Mouse (Mus musculus) ovary, adult 18-20 months (tissue): ENCODE measurements around the gene Lmf2.

Experiments
- DNase-seq: peaks from one replicate; pipeline ENCODE4 v3.0.0; 2022; ENCODE audit warnings: low spot score, mixed read lengths

Lmf2 gene

DNA sequence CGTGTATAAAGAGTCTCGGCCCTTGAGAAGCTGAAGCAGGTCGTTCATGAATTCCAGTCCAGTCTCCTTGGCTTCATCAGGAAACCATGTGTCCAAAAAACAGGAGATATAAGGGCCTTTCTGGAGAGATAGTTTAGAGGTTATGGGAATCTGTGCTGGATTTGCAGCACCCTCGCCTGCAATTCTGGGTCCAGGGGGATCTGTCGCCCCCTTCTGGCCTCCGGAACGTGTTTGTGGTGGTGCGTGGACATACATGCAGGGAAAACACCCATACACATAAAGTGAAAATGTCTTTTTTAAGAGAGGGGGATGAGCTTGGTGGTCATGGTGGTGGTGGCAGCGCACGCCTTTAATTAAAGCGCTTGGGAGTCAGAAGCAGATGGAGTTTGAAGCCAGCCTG lies 39.3 kb downstream of the Lmf2 start:
- no peak for DNase-seq

GRCm38 (mm10) chr15:89315190-89315731 lies 40.2 kb downstream of the Lmf2 start, which contains the start of gene Sbf1:
Sbf1 (minus strand) TSS chr15:89315311.
- DNase-seq, result peak; percentile 97

DNA sequence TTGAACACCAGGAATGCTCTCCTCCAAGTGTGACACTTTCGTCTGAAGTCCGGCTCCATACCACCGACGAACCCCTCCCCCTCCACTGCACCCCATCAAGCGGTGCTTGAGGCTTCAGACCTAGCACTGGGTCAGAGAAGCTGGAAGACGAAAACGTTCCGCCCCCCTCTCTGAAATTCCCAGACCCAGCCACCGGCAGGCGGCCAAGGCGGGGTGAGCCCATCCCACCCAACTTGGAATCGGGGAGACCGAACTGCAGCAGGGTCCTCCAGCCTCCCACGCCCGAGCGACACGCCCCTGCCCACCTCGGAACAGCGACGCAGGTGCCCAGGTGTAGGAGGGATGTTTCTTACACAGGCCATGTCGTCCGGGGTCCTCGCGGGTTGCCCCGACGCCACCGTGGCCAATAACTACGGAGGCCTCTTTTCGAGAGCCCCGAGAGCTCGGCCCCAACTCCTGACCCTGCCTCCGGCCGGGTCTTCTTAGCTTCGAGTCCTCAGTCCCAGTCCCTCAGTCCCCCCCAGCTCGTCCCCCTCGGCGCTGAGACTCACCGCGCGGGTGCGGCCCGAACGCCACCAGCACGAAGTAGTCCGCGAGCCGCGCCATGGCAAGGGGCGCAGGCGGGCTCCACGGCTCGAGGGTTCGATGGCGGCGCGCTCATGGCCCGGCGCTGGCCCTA lies 40.8 kb downstream of the Lmf2 start:
- DNase-seq, result no peak

DNA sequence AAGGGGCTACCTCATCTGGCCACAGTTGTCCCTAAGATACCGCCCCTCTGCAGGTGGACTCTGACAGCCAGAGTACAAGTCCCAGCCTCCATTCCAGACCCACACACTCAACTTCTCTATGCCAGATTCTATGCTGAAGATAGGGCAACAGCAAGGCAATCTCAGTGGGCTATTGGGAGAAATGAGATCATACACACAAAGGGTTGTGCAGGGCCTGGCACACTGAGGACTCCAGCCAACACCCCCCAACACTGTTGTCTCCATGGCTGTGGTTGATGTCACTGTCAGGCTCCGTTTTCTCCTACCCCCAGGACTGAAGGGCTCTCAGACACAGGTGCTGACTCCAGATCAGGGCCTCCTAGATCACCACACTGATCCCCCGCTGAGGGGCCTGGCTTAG lies 41.4 kb downstream of the Lmf2 start:
- no peak for DNase-seq

DNA sequence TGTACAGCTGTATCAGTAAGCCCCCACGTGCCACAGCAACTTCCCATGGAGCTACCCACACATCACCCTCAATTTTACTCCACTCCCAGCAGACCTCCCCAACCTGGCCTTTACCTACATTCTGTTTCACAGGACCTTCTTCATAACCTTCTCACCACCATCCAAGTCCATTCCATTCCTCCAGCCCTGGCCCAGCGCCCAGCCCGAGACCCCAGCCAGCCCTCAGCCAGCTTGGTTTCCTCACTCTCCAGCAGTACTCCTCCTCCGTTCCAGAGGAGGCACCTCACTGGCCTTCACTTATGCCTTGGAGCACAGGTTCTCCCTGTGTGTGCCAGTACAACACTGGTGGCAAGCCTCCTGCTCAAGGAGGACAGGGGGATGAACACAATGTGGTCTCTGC lies 42.1 kb downstream of the Lmf2 start:
- no peak for DNase-seq

GRCm38 (mm10) chr15:89309962-89310498 lies 45.4 kb downstream of the Lmf2 start:
- DNase-seq, result no peak

GRCm38 (mm10) chr15:89308406-89309139 lies 46.9 kb downstream of the Lmf2 start:
- DNase-seq, result no peak

GRCm38 (mm10) chr15:89307461-89307860 lies 48.0 kb downstream of the Lmf2 start:
- DNase-seq, result no peak

DNA sequence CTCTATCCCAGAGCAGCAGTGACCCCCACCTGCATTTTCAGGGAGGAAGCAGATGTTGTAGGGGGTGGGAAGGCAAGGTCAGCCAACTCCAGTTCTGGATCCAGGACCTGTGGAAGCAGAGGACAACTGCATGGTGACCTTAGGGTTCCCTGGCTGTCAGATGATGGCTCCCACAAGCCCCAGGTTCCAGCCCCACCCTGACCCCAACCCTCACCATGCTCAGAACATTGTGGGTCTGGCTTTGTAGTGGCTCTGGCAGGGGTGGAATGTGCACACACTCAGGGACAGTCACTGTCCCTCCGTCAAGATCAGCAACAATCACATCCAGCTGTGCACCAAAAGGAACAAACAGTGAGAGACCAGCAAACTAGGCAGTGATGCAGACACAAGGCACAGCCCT lies 49.5 kb downstream of the Lmf2 start:
- DNase-seq, result no peak
